Mouse (Mus musculus) heart, embryonic 11.5 days (tissue): ENCODE results near the gene Ankrd22. TPM values are rescaled to one million over a fixed set of nuclear protein-coding genes. Genes with fewer than 3 reads are reported as not detected.
"Not testable (repeated sequence)": the region's sequence is repeated elsewhere in the genome, so short reads cannot be mapped to it uniquely, and the experiment has no call there.

Source experiments
- ATAC-seq: fragments of 200-750 bp; cut with Nextera tagmentation; replicated peaks from 2 replicates; pipeline ENCODE4 v1.8.0; 2017; ENCODE audit warnings: moderate library complexity; ENCODE audit not compliant: insufficient number of reproducible peaks, low FRiP score, low TSS enrichment
- H3K27ac ChIP-seq: fragments of 300-500 bp; sonication (generic); 2 replicates; pipeline ENCODE4 v1.5.1; 2014; ENCODE audit warnings: mild to moderate bottlenecking, low read depth, low read length
- H3K27me3 ChIP-seq: fragments of 300-500 bp; sonication (generic); 2 replicates; pipeline ENCODE4 v1.6.1; 2014; ENCODE audit warnings: mild to moderate bottlenecking, low read length, mixed read lengths; ENCODE audit not compliant: control insufficient read depth, insufficient read depth
- H3K36me3 ChIP-seq: fragments of 300-500 bp; sonication (generic); 2 replicates; pipeline ENCODE4 v1.6.1; 2014; ENCODE audit warnings: mild to moderate bottlenecking, low read length, moderate library complexity, mixed read lengths; ENCODE audit not compliant: control insufficient read depth, insufficient read depth
- H3K4me1 ChIP-seq: fragments of 300-500 bp; sonication (generic); 2 replicates; pipeline ENCODE4 v1.6.1; 2014; ENCODE audit warnings: low read length; ENCODE audit not compliant: control insufficient read depth, insufficient read depth
- H3K4me2 ChIP-seq: fragments of 300-500 bp; sonication (generic); 2 replicates; pipeline ENCODE4 v1.6.1; 2014; ENCODE audit warnings: mild to moderate bottlenecking, moderate library complexity
- H3K4me3 ChIP-seq: fragments of 300-500 bp; sonication (generic); 2 replicates; pipeline ENCODE4 v1.5.1; 2014; ENCODE audit warnings: low read depth, low read length
- H3K9ac ChIP-seq: fragments of 300-500 bp; sonication (generic); 2 replicates; pipeline ENCODE4 v1.6.1; 2014; ENCODE audit warnings: mild to moderate bottlenecking, low read depth, low read length, moderate library complexity
- H3K9me3 ChIP-seq: fragments of 300-500 bp; sonication (generic); replicated peaks from 2 replicates; pipeline ENCODE4 v1.6.1; 2016; ENCODE audit warnings: low read length; ENCODE audit not compliant: control insufficient read depth
- WGBS: fragments of 180-500 bp; shearing (Covaris S2); extraction: QIAGEN DNeasy Blood & Tissue Kit; methylation state at CpG from one replicate; pipeline ENCODE4 v1.1.7; 2014; ENCODE audit not compliant: insufficient replicate concordance; 5-methylcytosine and 5-hydroxymethylcytosine counted together
- polyA plus RNA-seq: library from polyadenylated mRNA; unstranded; fragments of >200 nt; fragmentation: Nextera tagmentation; extraction: Ambion mirVana; gene quantifications from 2 replicates; pipeline ENCODE4 v1.2.1, GENCODE M21; 2014

Gene Ankrd22
- polyA plus RNA-seq, 1 experiment from 2014 or later = not detected

DNA sequence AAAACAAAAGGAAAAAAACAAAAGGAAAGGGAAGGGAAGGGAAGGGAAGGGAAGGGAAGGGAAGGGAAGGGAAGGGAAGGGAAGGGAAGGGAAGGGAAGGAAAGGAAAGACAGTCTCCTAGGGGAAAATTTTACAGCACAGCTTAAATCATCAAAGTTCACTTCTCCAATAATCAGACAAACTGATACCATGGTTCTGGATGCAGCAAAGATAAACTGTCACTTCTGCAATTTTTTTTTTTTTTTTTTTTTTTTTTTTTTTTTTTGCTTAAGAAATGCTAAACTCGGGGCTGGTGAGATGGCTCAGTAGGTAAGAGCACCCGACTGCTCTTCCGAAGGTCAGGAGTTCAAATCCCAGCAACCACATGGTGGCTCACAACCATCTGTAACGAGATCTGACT, 40.3 kb upstream of the Ankrd22 start:
- not testable (repeated sequence) for ATAC-seq, H3K9me3 ChIP-seq, H3K27ac ChIP-seq, H3K4me1 ChIP-seq, H3K4me3 ChIP-seq, H3K9ac ChIP-seq, H3K4me2 ChIP-seq, H3K36me3 ChIP-seq, H3K27me3 ChIP-seq
- WGBS = 63% methylated on average over 3 of the region's 4 CpGs

DNA sequence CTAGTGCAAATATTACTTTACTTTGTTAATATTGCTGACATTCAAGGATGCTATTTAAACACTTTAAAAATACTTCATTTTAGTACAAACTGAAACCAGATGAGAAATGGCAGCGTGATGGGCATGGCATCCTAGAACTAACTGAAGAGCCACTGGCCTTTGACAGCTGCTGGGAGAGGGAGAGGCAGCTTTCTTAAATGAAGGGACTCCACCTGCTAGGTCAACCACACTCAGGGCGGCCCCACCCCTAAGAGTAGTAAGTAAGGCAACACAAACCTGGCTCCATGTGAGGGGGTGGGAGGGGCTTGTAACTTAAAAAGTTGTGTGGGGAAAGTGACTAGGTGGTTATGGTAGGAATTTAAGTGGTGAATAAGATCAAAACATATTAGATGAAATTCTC, 36.8 kb upstream of the Ankrd22 start:
- no peaks in the 10 kb centered on the region for H3K27me3 ChIP-seq
- WGBS = 67% methylated on average over 2 of the region's 2 CpGs

GRCm38 (mm10) chr19:34199488-34199887, 33.6 kb upstream of the Ankrd22 start:
- WGBS = 59% methylated on average over 2 of the region's 2 CpGs

More for the DNA sequence above, 36.8 kb upstream of the Ankrd22 start:
- Histone ChIP-seq H3K9me3 (no peaks in the 10 kb centered on the region), H3K36me3 (no peaks in the 10 kb centered on the region), H3K4me1 (no peaks in the 10 kb centered on the region), H3K4me3 (no peak overlapping the region), H3K9ac (no peak overlapping the region), H3K27ac (no peak overlapping the region), H3K4me2 (no peak overlapping the region)
- no peak for ATAC-seq

GRCm38 (mm10) chr19:34198901-34199300, 33.0 kb upstream of the Ankrd22 start:
- WGBS = 79% methylated on average over 4 of the region's 4 CpGs
- ATAC-seq = no peak
- no peak overlapping the region for H3K4me2 ChIP-seq
- no peak overlapping the region for H3K27ac ChIP-seq
- no peak overlapping the region for H3K9ac ChIP-seq
- no peak overlapping the region for H3K4me3 ChIP-seq
- H3K27me3 ChIP-seq = no peaks in the 10 kb centered on the region
- no peaks in the 10 kb centered on the region for H3K9me3 ChIP-seq
- no peaks in the 10 kb centered on the region for H3K4me1 ChIP-seq
- no peaks in the 10 kb centered on the region for H3K36me3 ChIP-seq

More at GRCm38 (mm10) chr19:34199488-34199887, 33.6 kb upstream of the Ankrd22 start:
- Histone ChIP-seq H3K9me3 (no peaks in the 10 kb centered on the region), H3K27me3 (no peaks in the 10 kb centered on the region), H3K4me3 (no peak overlapping the region), H3K4me2 (no peak overlapping the region), H3K9ac (no peak overlapping the region), H3K4me1 (no peaks in the 10 kb centered on the region), H3K36me3 (no peaks in the 10 kb centered on the region), H3K27ac (no peak overlapping the region)
- no peak for ATAC-seq

- Histone ChIP-seq H3K4me2 (no peak overlapping the region), H3K27me3 (no peaks in the 10 kb centered on the region), H3K9ac (no peak overlapping the region), H3K4me3 (no peak overlapping the region), H3K4me1 (no peaks in the 10 kb centered on the region), H3K27ac (no peak overlapping the region), H3K9me3 (no peaks in the 10 kb centered on the region), H3K36me3 (no peaks in the 10 kb centered on the region)
- WGBS = 95% methylated on average over 1 of the region's 1 CpGs
- ATAC-seq = no peak
Measured at GRCm38 (mm10) chr19:34198066-34198465, 32.2 kb upstream of the Ankrd22 start.

- 65% methylated on average over 2 of the region's 2 CpGs for WGBS
- Histone ChIP-seq H3K36me3 (no peaks in the 10 kb centered on the region), H3K9ac (no peak overlapping the region), H3K27me3 (0 out of 2 replicates have a peak, but pooled peaks cover 3% of the 10 kb centered on the region), H3K4me1 (no peaks in the 10 kb centered on the region), H3K27ac (no peak overlapping the region), H3K4me2 (no peak overlapping the region), H3K4me3 (no peak overlapping the region), H3K9me3 (no peaks in the 10 kb centered on the region)
- no peak for ATAC-seq
Measured at GRCm38 (mm10) chr19:34195031-34195430, 29.2 kb upstream of the Ankrd22 start.

DNA sequence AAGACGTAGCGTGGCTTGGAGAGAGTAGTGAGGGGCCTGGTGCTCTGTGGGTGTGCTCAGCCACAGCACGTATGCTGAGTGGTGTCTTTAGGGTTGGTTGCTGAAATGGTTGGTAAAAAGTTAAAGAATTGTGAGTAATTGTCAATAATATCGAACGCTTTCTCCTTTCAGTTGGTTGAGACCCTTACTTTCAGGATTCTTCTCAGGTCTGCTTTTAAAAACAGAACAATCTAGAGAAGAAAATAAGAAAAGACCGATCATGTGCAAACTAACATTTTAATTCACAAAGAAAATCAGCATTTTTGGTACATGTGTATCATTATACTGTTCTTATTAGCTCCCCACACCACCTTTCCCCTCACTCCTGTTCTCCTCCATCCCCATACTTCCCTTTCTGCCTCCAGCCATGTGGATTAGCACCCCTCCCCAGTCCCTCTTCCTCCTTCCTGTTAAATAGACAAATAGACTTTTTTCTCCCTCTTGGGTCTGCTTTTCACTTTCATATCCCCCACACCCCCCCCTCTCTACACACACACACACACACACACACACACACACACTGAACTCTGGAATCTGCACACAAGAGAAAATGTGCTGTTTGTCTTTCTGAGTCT, 28.4 kb upstream of the Ankrd22 start:
- no peak for ATAC-seq
- no peak overlapping the region for H3K9ac ChIP-seq
- 86% methylated on average over 6 of the region's 6 CpGs for WGBS
- no peak overlapping the region for H3K4me3 ChIP-seq
- H3K4me1 ChIP-seq = no peaks in the 10 kb centered on the region
- no peaks in the 10 kb centered on the region for H3K9me3 ChIP-seq
- no peak overlapping the region for H3K4me2 ChIP-seq
- 0 out of 2 replicates have a peak, but pooled peaks cover 3% of the 10 kb centered on the region for H3K27me3 ChIP-seq
- H3K36me3 ChIP-seq = no peaks in the 10 kb centered on the region
- no peak overlapping the region for H3K27ac ChIP-seq

- Histone ChIP-seq H3K36me3 (no peaks in the 10 kb centered on the region), H3K27ac (no peak overlapping the region), H3K4me3 (no peak overlapping the region), H3K4me2 (peak overlapping the region; percentile 97), H3K27me3 (0 out of 2 replicates have a peak, but pooled peaks cover 3% of the 10 kb centered on the region), H3K9me3 (no peaks in the 10 kb centered on the region), H3K9ac (no peak overlapping the region), H3K4me1 (no peaks in the 10 kb centered on the region)
- ATAC-seq = no peak
- WGBS = 66% methylated on average over 9 of the region's 9 CpGs
Measured at GRCm38 (mm10) chr19:34193683-34194082, 27.8 kb upstream of the Ankrd22 start.

DNA sequence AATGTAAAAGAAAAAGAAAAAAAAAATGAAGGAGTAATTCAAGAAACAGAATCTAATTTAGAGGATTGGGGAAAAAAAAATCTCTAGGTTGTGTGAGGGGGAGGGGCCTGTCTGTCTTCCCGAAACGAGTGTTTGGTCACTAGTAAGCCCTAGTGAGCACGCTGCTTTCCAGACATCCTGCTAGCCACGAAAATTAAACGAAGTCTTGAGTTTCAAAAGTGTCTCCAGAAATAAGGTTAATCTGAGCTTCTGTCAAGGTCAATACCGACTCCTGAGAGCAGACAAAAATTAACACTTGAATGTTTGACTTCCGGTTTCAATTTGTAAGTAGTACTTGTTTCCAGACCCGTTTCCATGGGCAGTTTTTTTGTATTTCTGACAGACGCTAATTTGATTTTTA, 27.3 kb upstream of the Ankrd22 start:
- WGBS = 12% methylated on average over 9 of the region's 9 CpGs
- ATAC-seq = no peak
- 0 out of 2 replicates have a peak overlapping the region, but pooled peaks have one; percentile 44 for H3K9ac ChIP-seq

More for the DNA sequence above, 27.3 kb upstream of the Ankrd22 start:
- Histone ChIP-seq H3K4me2 (peak overlapping the region; percentile 97), H3K36me3 (no peaks in the 10 kb centered on the region), H3K4me1 (no peaks in the 10 kb centered on the region), H3K9me3 (no peaks in the 10 kb centered on the region), H3K4me3 (peak overlapping the region; percentile 72), H3K27ac (no peak overlapping the region), H3K27me3 (0 out of 2 replicates have a peak, but pooled peaks cover 3% of the 10 kb centered on the region)
